Mouse (Mus musculus) left cerebral cortex, adult 8-10 months (tissue): ENCODE measurements around the gene Olfr497. TPM values are rescaled to one million over a fixed set of nuclear protein-coding genes. Genes with fewer than 3 reads are reported as not detected.

ENCODE experiments used
- DNase-seq, 2 experiments: peaks; one replicate each; pipeline ENCODE4 v3.0.0; 2022; ENCODE audit warnings: low spot score in 2 of 2
- total RNA-seq, 4 experiments: library from RNA; stranded (reverse); gene quantifications; 2 replicates each; pipeline ENCODE4 v1.2.4; 2022

Gene Olfr497
- total RNA-seq = not detected

- no peak for DNase-seq
These were observed at the start of gene Olfr497 for GRCm38 (mm10) chr7:108420121-108420520. Gene Olfr497 (plus strand): TSS chr7:108420421.

GRCm38 (mm10) chr7:108392867-108393266 lies 27.4 kb upstream of the Olfr497 start, which contains the start of gene Olfr495:
Gene Olfr495 (plus strand): TSS chr7:108393167.
- DNase-seq = no peak

GRCm38 (mm10) chr7:108465026-108465425 lies 44.8 kb downstream of the Olfr497 start, which contains the start of gene Olfr498:
Gene Olfr498 (plus strand): TSS chr7:108465326.
- DNase-seq = no peak

Other genes starting within 250 kb of the Olfr497 start
- gene Olfr486, start 247.7 kb upstream of the Olfr497 start, total RNA-seq = not detected
- gene Olfr487, start 205.8 kb upstream of the Olfr497 start, total RNA-seq = not detected
- gene Olfr488, start 162.1 kb upstream of the Olfr497 start, total RNA-seq = not detected
- gene Olfr490, start 131.5 kb upstream of the Olfr497 start, total RNA-seq = not detected
- gene Olfr491, start 107.0 kb upstream of the Olfr497 start, total RNA-seq = not detected
- gene Olfr492, start 96.7 kb upstream of the Olfr497 start, total RNA-seq = not detected
- not detected for gene Olfr493, start 73.4 kb upstream of the Olfr497 start, total RNA-seq
- not detected for gene Olfr494, start 55.1 kb upstream of the Olfr497 start, total RNA-seq
- gene Olfr495, start 27.3 kb upstream of the Olfr497 start, total RNA-seq = not detected
- gene Olfr498, start 44.9 kb downstream of the Olfr497 start, total RNA-seq = not detected
- gene Olfr502, start 104.6 kb downstream of the Olfr497 start, total RNA-seq = not detected
- not detected for gene Olfr503, start 124.1 kb downstream of the Olfr497 start, total RNA-seq
- gene Olfr504, start 145.4 kb downstream of the Olfr497 start, total RNA-seq = not detected
- gene Olfr506, start 190.4 kb downstream of the Olfr497 start, total RNA-seq = not detected
- not detected for gene Olfr507, start 201.4 kb downstream of the Olfr497 start, total RNA-seq
- gene Olfr508, start 209.6 kb downstream of the Olfr497 start, total RNA-seq = not detected
- not detected for gene Olfr509, start 231.5 kb downstream of the Olfr497 start, total RNA-seq
- not detected for gene Olfr510, start 246.0 kb downstream of the Olfr497 start, total RNA-seq